In genomic region chr11:96304381-96305195, GRCm38 (mm10) we compare ENCODE assay signal across 9 mouse cellular contexts. TPM values are rescaled to one million over a fixed set of nuclear protein-coding genes. Genes with fewer than 3 reads are reported as not detected.
DNase-seq lines count a peak whose midpoint lies in the region; ATAC-seq and TF ChIP-seq lines count a peak whose summit lies in the region.
"Had no signal": no experiment of that assay in that cellular context is flagged by ENCODE, and none has a peak within 500 bp of the region (broad histone marks: within the 10 kb centered on the region; RNA-seq: fewer than 3 reads in every experiment).

No protein-coding gene starts in this region.

- TF ChIP-seq POLR2A in lung, adult 2 months (IDR thresholded peaks at IDR 0.05; ENCODE audit: borderline replicate concordance, extremely low read depth, low read depth, low read length), result peak; percentile 41; the same call in 1 of the 2 replicates
- TF ChIP-seq POLR2A in limb, embryonic 14.5 days (IDR thresholded peaks at IDR 0.05; ENCODE audit: borderline replicate concordance, extremely low read depth, insufficient read depth, insufficient read length), result no peak

- H3K36me3 ChIP-seq in intestine, postnatal 0 days (ENCODE audit: control insufficient read depth, insufficient read depth), result no peaks in the 10 kb centered on the region
- no peaks in the 10 kb centered on the region for H3K36me3 ChIP-seq in limb, embryonic 14.5 days (ENCODE audit: control insufficient read depth, insufficient read depth, low read length)
- no peaks in the 10 kb centered on the region for H3K36me3 ChIP-seq in stomach, embryonic 15.5 days
- H3K36me3 ChIP-seq: embryonic facial prominence, embryonic 12.5 days had no signal

- peak overlapping the region; percentile 75 for H3K4me3 ChIP-seq in lung, adult 2 months (replicated peaks; ENCODE audit: extremely low read depth, low read depth, low read length)
- H3K4me3 ChIP-seq in intestine, postnatal 0 days (ENCODE audit: low read depth, low read length), result peak overlapping the region; percentile 43
- no peak overlapping the region for H3K4me3 ChIP-seq in limb, embryonic 14.5 days (replicated peaks; ENCODE audit: low read length)
- H3K4me3 ChIP-seq in stomach, embryonic 15.5 days (replicated peaks), result peak overlapping the region; percentile 41

- peak overlapping the region; percentile 63 for H3K4me2 ChIP-seq in intestine, postnatal 0 days (replicated peaks; ENCODE audit: low read depth)
- H3K4me2 ChIP-seq in limb, embryonic 14.5 days (replicated peaks; ENCODE audit: low read depth, low read length, severe bottlenecking), result 0 out of 2 replicates have a peak overlapping the region, but pooled peaks have one; percentile 6
- H3K4me2 ChIP-seq in stomach, embryonic 15.5 days, result peak overlapping the region; percentile 62

- H3K4me1 ChIP-seq in lung, adult 2 months (ENCODE audit: control insufficient read depth, insufficient read depth, low read length), result peaks cover 10% of the 10 kb centered on the region
- no peaks in the 10 kb centered on the region; the same call in 1 of the 2 replicates for H3K4me1 ChIP-seq in intestine, postnatal 0 days (replicated peaks; ENCODE audit: control insufficient read depth, insufficient read depth, low read length)
- 0 out of 2 replicates have a peak, but pooled peaks cover 3% of the 10 kb centered on the region for H3K4me1 ChIP-seq in limb, embryonic 14.5 days (ENCODE audit: control insufficient read depth, insufficient read depth, low read length)
- peaks cover 20% of the 10 kb centered on the region; the same call in 1 of the 2 replicates for H3K4me1 ChIP-seq in stomach, embryonic 15.5 days
- H3K4me1 ChIP-seq: embryonic facial prominence, embryonic 12.5 days had no signal

- peak overlapping the region; percentile 68 for H3K27ac ChIP-seq in intestine, postnatal 0 days (ENCODE audit: low read depth, low read length)
- H3K27ac ChIP-seq in limb, embryonic 14.5 days (replicated peaks; ENCODE audit: low read depth, low read length), result no peak overlapping the region
- H3K27ac ChIP-seq in stomach, embryonic 15.5 days, result peak overlapping the region; percentile 78
- H3K27ac ChIP-seq: embryonic facial prominence, embryonic 12.5 days had no signal

- TF ChIP-seq CTCF in lung, adult 2 months (IDR thresholded peaks at IDR 0.05; ENCODE audit: insufficient read depth, low read length), result no peak
- TF ChIP-seq CTCF in intestine, postnatal 0 days (IDR thresholded peaks at IDR 0.05; ENCODE audit: low read depth), result no peak

- no peak for DNase-seq in lung, adult 2 months
- DNase-seq in lung, postnatal 4 days, result no peak
- DNase-seq in limb, embryonic 14.5 days (ENCODE audit: low spot score), result no peak
- DNase-seq in right cerebral cortex, postnatal 36 days (ENCODE audit: low spot score in 2 of 2), result no peak
- no peak for DNase-seq in thymus, postnatal 25 days
- DNase-seq: gastrocnemius, postnatal 14 days had no signal

- no peaks in the 10 kb centered on the region for H3K9me3 ChIP-seq in intestine, postnatal 0 days (ENCODE audit: control insufficient read depth)
- no peaks in the 10 kb centered on the region for H3K9me3 ChIP-seq in limb, embryonic 14.5 days (ENCODE audit: control insufficient read depth, low read length)
- H3K9me3 ChIP-seq in stomach, embryonic 15.5 days, result no peaks in the 10 kb centered on the region
- H3K9me3 ChIP-seq: embryonic facial prominence, embryonic 12.5 days had no signal

- ATAC-seq in intestine, postnatal 0 days, result no peak
- ATAC-seq in limb, embryonic 14.5 days (ENCODE audit: low FRiP score, low read depth), result no peak
- no peak for ATAC-seq in stomach, embryonic 15.5 days (ENCODE audit: insufficient read depth, low FRiP score, low read depth)

- WGBS in lung, adult 2 months, result 12% methylated on average over 38 of the region's 38 CpGs
- 19% methylated on average over 38 of the region's 38 CpGs for WGBS in intestine, postnatal 0 days
- 3% methylated on average over 38 of the region's 38 CpGs for WGBS in limb, embryonic 14.5 days
- 5% methylated on average over 38 of the region's 38 CpGs for WGBS in stomach, embryonic 15.5 days

- H3K9ac ChIP-seq in intestine, postnatal 0 days (ENCODE audit: low read depth, low read length), result peak overlapping the region; percentile 55
- H3K9ac ChIP-seq in limb, embryonic 14.5 days (ENCODE audit: low read depth, low read length, severe bottlenecking), result no peak overlapping the region
- peak overlapping the region; percentile 17; the same call in 1 of the 2 replicates for H3K9ac ChIP-seq in stomach, embryonic 15.5 days
- H3K9ac ChIP-seq: embryonic facial prominence, embryonic 12.5 days had no signal

- peaks cover 68% of the 10 kb centered on the region for H3K27me3 ChIP-seq in intestine, postnatal 0 days (replicated peaks; ENCODE audit: control insufficient read depth, insufficient read depth, low read length)
- H3K27me3 ChIP-seq in limb, embryonic 14.5 days (ENCODE audit: control insufficient read depth, insufficient read depth, low read length), result peaks cover 100% of the 10 kb centered on the region
- H3K27me3 ChIP-seq in stomach, embryonic 15.5 days (replicated peaks), result peaks cover 43% of the 10 kb centered on the region

RNA-seq across cellular contexts. Expression of gene Hoxb5, which starts 1.5 kb away (rescaled TPM):
- 12.1 and 15.6 TPM in 2 replicates for polyA plus RNA-seq in lung, adult 2 months (2012; rRNA removed)
- 14.7 and 15.8 TPM in 2 replicates for polyA plus RNA-seq in intestine, postnatal 0 days (2015; fragmentation: Nextera tagmentation; extraction: Ambion mirVana)
- polyA plus RNA-seq in limb, embryonic 14.5 days (2012; rRNA removed), result 1.8 TPM in 2 replicates
- polyA plus RNA-seq in limb, embryonic 14.5 days (2014; fragmentation: Nextera tagmentation; extraction: Ambion mirVana), result 0.51 and 0.85 TPM in 2 replicates
- polyA plus RNA-seq in stomach, embryonic 15.5 days (2015; fragmentation: Nextera tagmentation; extraction: Ambion mirVana), result 17.6 and 17.9 TPM in 2 replicates

RNA-seq across cellular contexts. Expression of gene Hoxb6, which starts 12.3 kb away (rescaled TPM):
- polyA plus RNA-seq in lung, adult 2 months (2012; rRNA removed), result 8.1 and 8.2 TPM in 2 replicates
- polyA plus RNA-seq in intestine, postnatal 0 days (2015; fragmentation: Nextera tagmentation; extraction: Ambion mirVana), result 5.7 and 6.4 TPM in 2 replicates
- 2.2 and 2.8 TPM in 2 replicates for polyA plus RNA-seq in limb, embryonic 14.5 days (2012; rRNA removed)
- 0.30 and 0.61 TPM in 2 replicates for polyA plus RNA-seq in limb, embryonic 14.5 days (2014; fragmentation: Nextera tagmentation; extraction: Ambion mirVana)
- 7.5 and 10.7 TPM in 2 replicates for polyA plus RNA-seq in stomach, embryonic 15.5 days (2015; fragmentation: Nextera tagmentation; extraction: Ambion mirVana)
- polyA plus RNA-seq: embryonic facial prominence, embryonic 12.5 days had no signal

RNA-seq across cellular contexts. Expression of gene Hoxb4, which starts 13.5 kb away (rescaled TPM):
- polyA plus RNA-seq in lung, adult 2 months (2012; rRNA removed), result 9.9 and 12.5 TPM in 2 replicates
- 1.1 and 1.5 TPM in 2 replicates for polyA plus RNA-seq in intestine, postnatal 0 days (2015; fragmentation: Nextera tagmentation; extraction: Ambion mirVana)
- polyA plus RNA-seq in limb, embryonic 14.5 days (2012; rRNA removed), result 2.3 and 2.5 TPM in 2 replicates
- 0.17 and 0.28 TPM in 2 replicates for polyA plus RNA-seq in limb, embryonic 14.5 days (2014; fragmentation: Nextera tagmentation; extraction: Ambion mirVana)
- 3.4 and 3.6 TPM in 2 replicates for polyA plus RNA-seq in stomach, embryonic 15.5 days (2015; fragmentation: Nextera tagmentation; extraction: Ambion mirVana)

RNA-seq across cellular contexts. Expression of gene Hoxb7, which starts 18.2 kb away (rescaled TPM):
- 0.52 and 1.1 TPM in 2 replicates for polyA plus RNA-seq in lung, adult 2 months (2012; rRNA removed)
- 7.6 and 8.5 TPM in 2 replicates for polyA plus RNA-seq in intestine, postnatal 0 days (2015; fragmentation: Nextera tagmentation; extraction: Ambion mirVana)
- polyA plus RNA-seq in limb, embryonic 14.5 days (2012; rRNA removed), result 2.0 and 2.7 TPM in 2 replicates
- polyA plus RNA-seq in limb, embryonic 14.5 days (2014; fragmentation: Nextera tagmentation; extraction: Ambion mirVana), result 2.2 and 4.4 TPM in 2 replicates
- 7.0 and 9.1 TPM in 2 replicates for polyA plus RNA-seq in stomach, embryonic 15.5 days (2015; fragmentation: Nextera tagmentation; extraction: Ambion mirVana)
- polyA plus RNA-seq: embryonic facial prominence, embryonic 12.5 days had no signal

RNA-seq across cellular contexts. Expression of gene Hoxb3, which starts 18.5 kb away (rescaled TPM):
- polyA plus RNA-seq in lung, adult 2 months (2012; rRNA removed), result 11.0 and 13.2 TPM in 2 replicates
- 1.1 and 1.3 TPM in 2 replicates for polyA plus RNA-seq in intestine, postnatal 0 days (2015; fragmentation: Nextera tagmentation; extraction: Ambion mirVana)
- polyA plus RNA-seq in limb, embryonic 14.5 days (2012; rRNA removed), result 4.9 and 5.4 TPM in 2 replicates
- 0.18 and 0.69 TPM in 2 replicates for polyA plus RNA-seq in limb, embryonic 14.5 days (2014; fragmentation: Nextera tagmentation; extraction: Ambion mirVana)
- 2.5 and 2.7 TPM in 2 replicates for polyA plus RNA-seq in stomach, embryonic 15.5 days (2015; fragmentation: Nextera tagmentation; extraction: Ambion mirVana)

Comparison
In these comparisons a context has a peak if more than half of its experiments do, and no peak if none do; other contexts are left out.
1. H3K4me2 ChIP-seq: peak in every context shown above with its lines; median percentile 63 in intestine, postnatal 0 days; 62 in stomach, embryonic 15.5 days; 6 in limb, embryonic 14.5 days.